Mouse (Mus musculus): ENCODE measurements at regions not wholly inside any gene's neighbourhood (a gene's known extent, or its start where the extent isn't known, plus 50 kb on each side); places are given as distances from the start of the nearest gene placed in this dataset.
"Not testable (repeated sequence)": the region's sequence is repeated elsewhere in the genome, so short reads cannot be mapped to it uniquely, and the experiment has no call there.

DNA sequence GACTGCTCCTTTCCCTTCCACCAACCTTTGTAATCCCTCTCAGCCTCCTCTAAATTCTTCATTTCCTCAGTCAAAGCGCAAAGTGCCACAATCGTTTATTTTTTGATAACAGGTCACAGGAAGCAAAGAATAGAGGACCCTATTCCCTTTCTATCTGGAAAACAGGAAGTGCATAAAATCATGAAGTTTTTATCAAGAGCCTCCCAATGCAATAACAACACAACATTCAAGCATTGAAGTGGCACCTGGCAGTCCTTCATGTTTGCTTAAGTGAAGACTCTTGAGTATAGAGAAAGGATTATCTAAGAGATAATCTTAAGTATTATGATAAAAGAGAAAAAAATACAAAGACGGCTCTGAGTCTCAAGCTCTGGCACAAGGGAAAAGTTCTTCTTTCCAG, 111.9 kb downstream of the Ibtk start:
- no peaks in the 10 kb centered on the region for H3K36me3 ChIP-seq
- no peak for ATAC-seq (replicated peaks)
- no peak overlapping the region for H3K4me2 ChIP-seq (replicated peaks)
- no peak overlapping the region for H3K4me3 ChIP-seq
- H3K9me3 ChIP-seq: no peaks in the 10 kb centered on the region
- 84% methylated on average over 3 of the region's 3 CpGs for WGBS
- no peak overlapping the region for H3K9ac ChIP-seq (replicated peaks)
- H3K27ac ChIP-seq (replicated peaks): no peak overlapping the region
- no peaks in the 10 kb centered on the region for H3K4me1 ChIP-seq
- H3K27me3 ChIP-seq: no peaks in the 10 kb centered on the region

DNA sequence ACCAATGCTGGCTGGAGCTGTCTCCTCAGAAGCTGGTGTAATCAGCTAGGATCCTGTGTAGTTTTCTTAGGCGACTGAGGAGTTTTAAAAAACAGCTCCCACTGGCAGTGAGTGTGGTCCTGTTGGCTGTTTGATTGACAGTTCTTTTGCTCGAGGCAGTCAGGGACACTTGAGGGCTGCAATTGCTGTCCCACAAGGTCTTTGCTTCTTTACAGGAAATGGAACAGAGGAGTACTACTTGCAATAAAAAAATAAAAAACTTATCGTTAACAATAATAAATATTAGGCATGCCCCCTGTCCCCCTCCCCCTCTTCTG, 113.0 kb downstream of the Ibtk start:
- no peak for ATAC-seq (replicated peaks)
- Histone ChIP-seq H3K27ac (replicated peaks) (no peak overlapping the region), H3K9ac (replicated peaks) (no peak overlapping the region), H3K9me3 (no peaks in the 10 kb centered on the region), H3K4me2 (replicated peaks) (no peak overlapping the region), H3K4me3 (no peak overlapping the region), H3K27me3 (no peaks in the 10 kb centered on the region), H3K4me1 (no peaks in the 10 kb centered on the region), H3K36me3 (no peaks in the 10 kb centered on the region)
- WGBS: 66% methylated on average over 3 of the region's 3 CpGs

DNA sequence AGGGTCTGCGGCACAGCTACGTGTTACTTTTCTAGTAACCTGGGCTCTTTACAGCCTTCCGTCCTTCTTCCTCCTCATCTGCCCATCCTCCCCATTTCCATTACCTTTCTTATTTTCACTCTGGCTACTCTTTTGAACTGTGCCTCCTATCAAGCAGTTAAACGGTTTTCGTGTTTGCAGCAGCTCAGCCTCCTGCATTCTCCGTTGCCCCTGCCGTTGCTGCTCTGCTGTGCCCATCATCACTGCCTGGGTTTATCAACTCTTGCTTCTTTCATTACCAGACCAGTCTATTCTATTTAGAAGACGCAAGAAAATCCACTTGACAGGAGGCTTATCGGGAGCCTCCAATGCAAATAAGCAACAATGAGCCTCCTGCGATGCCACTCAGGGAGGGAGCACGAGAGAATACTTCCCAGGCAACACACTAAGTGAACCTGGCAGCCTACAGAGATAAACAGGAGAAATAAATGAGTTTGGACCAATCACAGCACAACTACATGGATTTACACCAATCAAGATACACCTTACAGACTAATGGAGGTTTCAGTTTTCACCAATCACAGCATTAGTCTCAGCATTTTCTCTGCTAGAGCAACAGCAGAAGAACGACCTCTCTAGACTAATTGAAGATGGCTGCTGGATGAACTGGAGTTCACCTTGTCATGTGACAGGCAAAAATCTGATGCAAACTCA, 113.5 kb downstream of the Ibtk start:
- Histone ChIP-seq H3K27me3 (no peaks in the 10 kb centered on the region), H3K4me2 (replicated peaks) (no peak overlapping the region), H3K4me1 (no peaks in the 10 kb centered on the region), H3K4me3 (no peak overlapping the region), H3K9me3 (no peaks in the 10 kb centered on the region), H3K36me3 (no peaks in the 10 kb centered on the region), H3K27ac (replicated peaks) (no peak overlapping the region), H3K9ac (replicated peaks) (no peak overlapping the region)
- 0 out of 2 replicates have a peak, but pooled peaks have one; percentile 41 for ATAC-seq (replicated peaks)
- 78% methylated on average over 12 of the region's 12 CpGs for WGBS

DNA sequence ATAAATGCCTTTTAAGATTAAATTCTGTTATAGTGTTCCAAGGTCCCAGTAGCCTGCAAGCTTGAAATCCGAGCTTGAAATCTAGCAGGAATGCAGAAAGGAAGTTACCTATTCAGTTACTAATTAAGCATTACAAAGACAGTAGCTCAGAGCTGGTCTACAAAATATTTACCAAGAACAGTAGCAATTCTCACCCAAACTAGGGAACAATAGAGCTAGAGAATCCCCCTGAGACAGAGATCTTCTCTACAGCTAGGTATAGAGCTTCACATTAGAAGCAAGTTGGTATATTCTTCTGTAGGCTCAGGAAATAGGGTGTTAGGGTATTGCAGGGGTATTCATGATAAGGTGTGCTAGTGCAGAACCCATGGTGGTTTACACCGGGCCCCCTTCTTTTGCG, 114.3 kb downstream of the Ibtk start:
- 71% methylated on average over 3 of the region's 3 CpGs for WGBS
- H3K36me3 ChIP-seq; ATAC-seq (replicated peaks): not testable (repeated sequence)

DNA sequence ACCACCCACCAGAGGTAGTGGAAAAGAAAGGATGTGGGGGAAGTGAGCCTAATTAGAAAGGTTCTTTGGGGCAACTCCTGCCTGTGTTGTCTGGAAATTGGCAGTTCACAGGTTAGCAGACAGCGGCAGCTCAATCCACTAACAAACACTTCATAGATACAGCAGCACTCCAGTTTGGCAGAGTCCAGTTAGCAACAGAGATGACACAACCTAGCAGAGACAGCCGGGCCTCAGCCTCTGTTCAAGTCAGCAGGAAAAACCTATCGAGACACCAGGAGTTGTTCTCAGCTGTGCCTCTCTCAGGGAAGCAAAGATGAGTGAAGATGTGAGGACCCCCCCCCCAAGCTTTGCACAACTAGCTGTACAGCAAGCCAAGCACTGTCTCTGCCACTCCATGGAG, 131.2 kb downstream of the Ibtk start:
- H3K27ac ChIP-seq (replicated peaks): no peak overlapping the region
- no peaks in the 10 kb centered on the region for H3K9me3 ChIP-seq
- no peak for ATAC-seq (replicated peaks)
- H3K27me3 ChIP-seq: 0 out of 2 replicates have a peak, but pooled peaks cover 3% of the 10 kb centered on the region
- H3K4me1 ChIP-seq: no peaks in the 10 kb centered on the region
- no peaks in the 10 kb centered on the region for H3K36me3 ChIP-seq
- WGBS: 83% methylated on average over 3 of the region's 3 CpGs
- H3K9ac ChIP-seq (replicated peaks): no peak overlapping the region
- H3K4me2 ChIP-seq (replicated peaks): no peak overlapping the region
- no peak overlapping the region for H3K4me3 ChIP-seq

More for the DNA sequence above, 114.3 kb downstream of the Ibtk start:
- H3K27me3 ChIP-seq; H3K9ac ChIP-seq (replicated peaks); H3K27ac ChIP-seq (replicated peaks); H3K4me3 ChIP-seq; H3K4me1 ChIP-seq; H3K4me2 ChIP-seq (replicated peaks); H3K9me3 ChIP-seq: not testable (repeated sequence)

DNA sequence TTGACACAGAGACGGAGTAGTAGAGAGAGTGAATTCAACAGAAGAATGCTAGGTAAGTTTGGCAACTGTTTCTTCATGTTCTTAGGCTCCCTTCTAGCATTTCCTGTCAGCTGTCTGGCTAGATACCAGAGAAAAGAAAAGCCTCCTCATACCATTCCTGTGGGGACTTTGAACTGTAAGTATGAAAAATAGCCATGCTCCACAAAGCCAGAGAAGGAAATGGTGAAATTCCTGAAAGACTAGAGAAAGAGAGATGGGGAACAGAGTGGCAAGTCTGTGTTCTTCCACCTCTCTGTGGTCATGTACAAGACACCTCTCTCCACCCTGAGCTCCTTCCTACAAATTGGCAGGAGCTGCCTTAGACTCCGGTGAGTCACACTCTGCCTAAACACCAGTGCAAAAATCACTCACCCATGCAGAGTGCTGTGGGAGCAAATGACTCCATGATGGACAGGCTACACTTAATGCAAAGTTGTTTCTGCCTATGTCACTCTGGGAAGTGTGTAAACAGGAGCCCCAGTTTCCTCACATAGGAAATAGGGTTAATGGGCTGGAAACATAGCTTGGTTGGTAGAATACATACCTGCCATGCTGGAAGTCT, 131.9 kb downstream of the Ibtk start:
- no peak for ATAC-seq (replicated peaks)
- H3K4me2 ChIP-seq (replicated peaks): no peak overlapping the region
- H3K9me3 ChIP-seq: no peaks in the 10 kb centered on the region
- H3K36me3 ChIP-seq: no peaks in the 10 kb centered on the region
- no peak overlapping the region for H3K9ac ChIP-seq (replicated peaks)
- 0 out of 2 replicates have a peak, but pooled peaks cover 3% of the 10 kb centered on the region for H3K27me3 ChIP-seq
- H3K4me3 ChIP-seq: no peak overlapping the region
- H3K27ac ChIP-seq (replicated peaks): no peak overlapping the region
- WGBS: 62% methylated on average over 2 of the region's 2 CpGs
- H3K4me1 ChIP-seq: no peaks in the 10 kb centered on the region

DNA sequence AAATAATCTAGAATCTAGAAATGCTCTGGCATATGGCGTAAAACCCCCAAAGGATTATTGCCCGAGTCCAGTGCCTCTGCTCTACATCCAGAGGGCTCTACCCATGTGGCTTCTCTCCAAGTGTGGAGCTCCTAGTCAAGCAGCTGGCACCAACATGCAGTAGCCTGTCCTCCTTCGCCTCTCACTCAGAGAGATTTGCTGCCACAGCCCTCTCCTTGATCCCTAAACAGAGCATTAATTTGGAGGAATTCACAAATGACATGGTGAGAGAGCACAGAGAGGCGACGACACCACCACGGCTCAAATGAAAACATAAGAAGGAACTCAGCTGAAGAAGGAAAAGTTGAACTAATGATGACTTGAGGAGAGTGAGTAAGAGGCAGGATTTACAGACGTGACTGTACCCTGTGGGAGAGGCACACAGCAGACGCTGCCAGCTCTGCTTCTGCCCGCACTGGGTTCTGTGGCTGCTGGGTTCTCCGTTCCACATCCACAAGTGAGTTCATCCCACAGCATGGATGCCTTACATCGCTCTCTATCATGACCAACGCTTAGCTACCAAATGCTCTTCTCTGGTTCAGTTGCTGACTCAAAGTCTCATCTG, 132.8 kb downstream of the Ibtk start:
- Histone ChIP-seq H3K36me3 (no peaks in the 10 kb centered on the region), H3K4me1 (no peaks in the 10 kb centered on the region), H3K9me3 (no peaks in the 10 kb centered on the region), H3K9ac (replicated peaks) (no peak overlapping the region), H3K4me3 (no peak overlapping the region), H3K27ac (replicated peaks) (no peak overlapping the region), H3K27me3 (0 out of 2 replicates have a peak, but pooled peaks cover 3% of the 10 kb centered on the region), H3K4me2 (replicated peaks) (no peak overlapping the region)
- 86% methylated on average over 12 of the region's 12 CpGs for WGBS
- ATAC-seq (replicated peaks): no peak

DNA sequence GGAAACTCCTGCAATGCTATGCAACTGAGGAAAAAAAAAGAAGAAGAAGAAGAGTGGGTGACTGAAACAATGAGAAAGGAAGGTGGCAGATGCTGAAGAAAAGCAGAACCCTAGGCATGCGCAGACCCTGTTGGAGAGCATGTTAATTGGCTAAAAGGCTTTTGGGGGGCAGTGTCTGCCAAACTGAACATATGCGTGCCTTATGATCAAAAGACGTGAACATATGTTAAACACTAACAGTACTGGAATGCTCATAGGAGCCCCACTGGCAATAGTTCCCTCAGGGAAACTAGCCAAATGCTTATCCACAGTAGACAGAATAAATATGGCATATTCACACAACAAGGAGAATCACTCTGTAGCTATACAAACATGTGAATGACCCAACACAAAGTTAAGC, 140.0 kb downstream of the Ibtk start:
- Histone ChIP-seq H3K4me2 (replicated peaks) (no peak overlapping the region), H3K27ac (replicated peaks) (no peak overlapping the region), H3K9ac (replicated peaks) (no peak overlapping the region), H3K4me1 (no peaks in the 10 kb centered on the region), H3K9me3 (no peaks in the 10 kb centered on the region), H3K4me3 (no peak overlapping the region), H3K27me3 (0 out of 2 replicates have a peak, but pooled peaks cover 2% of the 10 kb centered on the region), H3K36me3 (no peaks in the 10 kb centered on the region)
- ATAC-seq (replicated peaks): peak; percentile 99
- 53% methylated on average over 3 of the region's 3 CpGs for WGBS

DNA sequence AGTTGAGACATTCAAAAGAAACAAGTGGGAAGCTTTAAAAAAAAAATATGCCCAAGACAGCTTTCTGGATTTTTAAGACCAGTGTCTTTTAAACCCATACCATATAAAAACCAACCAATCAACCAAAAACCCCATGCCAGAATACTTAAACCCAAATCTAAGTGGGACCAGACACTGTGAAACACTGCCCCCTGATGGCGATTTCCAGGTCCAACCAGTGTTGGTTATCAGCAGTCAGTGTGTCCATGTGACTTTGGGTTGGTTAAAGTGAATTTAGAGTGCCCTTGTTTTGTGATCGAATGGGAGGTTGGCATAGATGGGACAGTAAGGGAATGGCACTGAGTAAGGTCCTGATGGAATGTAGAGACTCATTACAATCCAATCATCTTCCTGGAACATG, 152.2 kb downstream of the Ibtk start:
- ATAC-seq (replicated peaks): no peak

DNA sequence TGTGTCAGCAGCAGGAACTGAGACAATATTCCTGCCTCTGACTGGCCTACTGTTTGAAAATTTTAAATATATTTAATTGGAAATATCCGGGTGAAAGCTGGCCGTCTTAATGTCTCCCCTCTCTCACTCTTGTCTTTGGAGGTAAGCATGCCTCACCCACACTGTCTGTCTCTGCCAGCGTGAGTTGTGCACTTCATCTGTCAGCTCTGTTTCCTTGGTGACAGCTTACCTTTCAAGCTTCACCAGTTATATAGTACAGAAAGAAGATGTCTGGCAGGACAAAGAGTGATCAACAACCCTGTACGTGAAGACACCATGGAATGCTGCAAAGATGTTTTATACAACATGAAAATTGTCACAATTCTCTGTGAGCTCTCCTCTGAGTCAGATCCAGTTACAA, 155.3 kb downstream of the Ibtk start:
- H3K36me3 ChIP-seq: no peaks in the 10 kb centered on the region
- no peaks in the 10 kb centered on the region for H3K9me3 ChIP-seq
- H3K9ac ChIP-seq (replicated peaks): no peak overlapping the region
- H3K27ac ChIP-seq (replicated peaks): no peak overlapping the region
- H3K4me3 ChIP-seq: no peak overlapping the region
- H3K4me1 ChIP-seq: no peaks in the 10 kb centered on the region
- H3K4me2 ChIP-seq (replicated peaks): no peak overlapping the region
- 83% methylated on average over 4 of the region's 4 CpGs for WGBS
- no peaks in the 10 kb centered on the region for H3K27me3 ChIP-seq
- ATAC-seq (replicated peaks): no peak

More for the DNA sequence above, 152.2 kb downstream of the Ibtk start:
- no peak overlapping the region for H3K9ac ChIP-seq (replicated peaks)
- H3K27me3 ChIP-seq: no peaks in the 10 kb centered on the region
- no peaks in the 10 kb centered on the region for H3K4me1 ChIP-seq
- no peak overlapping the region for H3K27ac ChIP-seq (replicated peaks)
- H3K4me2 ChIP-seq (replicated peaks): no peak overlapping the region
- no peaks in the 10 kb centered on the region for H3K36me3 ChIP-seq
- WGBS: 43% methylated on average over 2 of the region's 2 CpGs
- H3K9me3 ChIP-seq: no peaks in the 10 kb centered on the region
- H3K4me3 ChIP-seq: no peak overlapping the region

DNA sequence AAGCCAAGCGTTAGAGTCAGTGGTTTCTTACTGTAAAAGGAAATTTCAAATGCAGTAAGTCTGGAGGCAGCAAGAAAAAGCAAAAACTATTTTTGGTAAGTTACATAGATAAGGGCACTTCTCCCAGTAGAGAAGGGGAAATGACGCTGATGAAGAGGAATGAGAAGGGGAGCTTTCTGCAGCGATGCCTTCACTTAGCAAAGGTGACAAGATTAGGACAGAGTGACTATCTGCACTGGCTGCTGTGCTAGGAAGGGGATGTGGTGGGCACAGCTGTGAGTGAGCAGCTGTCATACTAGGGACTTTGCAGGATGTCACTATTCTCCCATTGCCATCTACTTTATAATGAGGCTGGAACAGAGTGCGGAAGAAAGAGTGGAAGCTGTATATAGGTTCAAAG, 156.5 kb downstream of the Ibtk start:
- H3K9me3 ChIP-seq: no peaks in the 10 kb centered on the region

DNA sequence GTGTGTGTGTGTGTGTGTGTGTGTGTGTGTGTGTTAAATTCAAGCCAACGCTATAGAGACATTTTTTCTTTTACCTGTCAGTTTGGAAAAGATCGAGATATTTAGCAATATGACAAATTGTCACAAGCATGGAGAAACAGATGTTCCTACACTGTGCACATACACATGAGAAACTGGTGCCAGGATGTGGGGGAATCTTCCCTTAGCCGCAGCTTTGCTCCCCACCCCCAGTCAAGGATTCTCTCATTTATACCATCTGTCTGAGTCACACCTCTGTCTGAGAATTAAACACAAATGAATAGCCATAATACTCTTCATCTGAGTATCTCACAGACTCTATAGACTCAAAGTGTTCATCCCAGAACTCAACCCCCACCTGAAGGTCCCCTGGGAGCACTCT, 159.9 kb downstream of the Ibtk start:
- Histone ChIP-seq H3K27me3 (no peaks in the 10 kb centered on the region), H3K27ac (replicated peaks) (no peak overlapping the region), H3K4me1 (no peaks in the 10 kb centered on the region), H3K36me3 (no peaks in the 10 kb centered on the region), H3K4me2 (replicated peaks) (no peak overlapping the region), H3K9me3 (0 out of 2 replicates have a peak, but pooled peaks cover 2% of the 10 kb centered on the region), H3K9ac (replicated peaks) (no peak overlapping the region), H3K4me3 (no peak overlapping the region)
- 82% methylated on average over 3 of the region's 3 CpGs for WGBS
- peak; percentile 13 for ATAC-seq (replicated peaks)

More for the DNA sequence above, 156.5 kb downstream of the Ibtk start:
- no peak overlapping the region for H3K4me2 ChIP-seq (replicated peaks)
- no peaks in the 10 kb centered on the region for H3K27me3 ChIP-seq
- WGBS: 88% methylated on average over 4 of the region's 4 CpGs
- H3K4me3 ChIP-seq: no peak overlapping the region
- ATAC-seq (replicated peaks): no peak
- H3K27ac ChIP-seq (replicated peaks): no peak overlapping the region
- no peaks in the 10 kb centered on the region for H3K4me1 ChIP-seq
- H3K9ac ChIP-seq (replicated peaks): no peak overlapping the region
- no peaks in the 10 kb centered on the region for H3K36me3 ChIP-seq
